Mouse (Mus musculus): ENCODE data around the gene Nploc4. TPM values are rescaled to one million over a fixed set of nuclear protein-coding genes. Genes with fewer than 3 reads are reported as not detected.

Gene Nploc4
- polyA plus RNA-seq, 3 experiments from 2014 or later: 8.6 to 12.4 (median 11.0) TPM

Other genes starting within 250 kb of the Nploc4 start
- not detected for gene Bahcc1, start 204.8 kb downstream of the Nploc4 start, polyA plus RNA-seq (2017; shearing (Covaris generic))
- 1,000 to 10,000 TPM; 2,239 to 4,634 (median 2,897) TPM for gene Actg1, start 89.2 kb downstream of the Nploc4 start, polyA plus RNA-seq (2017; shearing (Covaris generic))
- gene Fscn2, start 76.2 kb downstream of the Nploc4 start, polyA plus RNA-seq (2017; shearing (Covaris generic)): under 1 TPM in 1 of 3 experiments, not detected in 2; 0.98 TPM
- gene Faap100, start 58.9 kb downstream of the Nploc4 start, polyA plus RNA-seq (2017; shearing (Covaris generic)): 10 to 100 TPM; 15.9 to 23.1 (median 17.9) TPM
- gene Tspan10, start 4.9 kb upstream of the Nploc4 start, polyA plus RNA-seq (2017; shearing (Covaris generic)): under 1 TPM in 1 of 3 experiments, not detected in 2; 0.28 TPM
- under 1 TPM in 2 of 3 experiments, not detected in 1; 0.15 to 0.56 TPM for gene Pde6g, start 15.8 kb upstream of the Nploc4 start, polyA plus RNA-seq (2017; shearing (Covaris generic))
- gene Oxld1, start 20.4 kb upstream of the Nploc4 start, polyA plus RNA-seq (2017; shearing (Covaris generic)): 1 to 10 TPM; 4.8 to 6.8 (median 5.1) TPM
- 10 to 100 TPM; 17.8 to 26.0 (median 17.9) TPM for gene Ccdc137, start 20.4 kb upstream of the Nploc4 start, polyA plus RNA-seq (2017; shearing (Covaris generic))
- 10 to 100 TPM; 28.8 to 39.7 (median 33.1) TPM for gene Arl16, start 29.9 kb upstream of the Nploc4 start, polyA plus RNA-seq (2017; shearing (Covaris generic))
- gene Mrpl12, start 46.9 kb upstream of the Nploc4 start, polyA plus RNA-seq (2017; shearing (Covaris generic)): 10 to 100 TPM; 54.6 to 78.9 (median 73.0) TPM
- gene Slc25a10, start 54.1 kb upstream of the Nploc4 start, polyA plus RNA-seq (2017; shearing (Covaris generic)): 10 to 100 TPM; 12.4 to 14.3 (median 12.7) TPM
- gene Gcgr, start 93.0 kb upstream of the Nploc4 start, polyA plus RNA-seq (2017; shearing (Covaris generic)): not detected
- 100 to 1,000 TPM in 2 of 3 experiments, 10 to 100 TPM in 1; 93.4 to 136 (median 107) TPM for gene Mcrip1, start 112.0 kb upstream of the Nploc4 start, polyA plus RNA-seq (2017; shearing (Covaris generic))
- not detected for gene Ppp1r27, start 113.4 kb upstream of the Nploc4 start, polyA plus RNA-seq (2017; shearing (Covaris generic))
- 100 to 1,000 TPM; 135 to 164 (median 149) TPM for gene P4hb, start 135.5 kb upstream of the Nploc4 start, polyA plus RNA-seq (2017; shearing (Covaris generic))
- 100 to 1,000 TPM; 624 to 862 (median 685) TPM for gene Arhgdia, start 143.9 kb upstream of the Nploc4 start, polyA plus RNA-seq (2017; shearing (Covaris generic))
- gene Alyref, start 160.7 kb upstream of the Nploc4 start, polyA plus RNA-seq (2017; shearing (Covaris generic)): 10 to 100 TPM; 15.8 to 76.9 (median 47.7) TPM
- gene Anapc11, start 160.7 kb upstream of the Nploc4 start, polyA plus RNA-seq (2017; shearing (Covaris generic)): 100 to 1,000 TPM; 110 to 147 (median 129) TPM
- gene Npb, start 170.8 kb upstream of the Nploc4 start, polyA plus RNA-seq (2017; shearing (Covaris generic)): 1 to 10 TPM in 1 of 3 experiments, under 1 TPM in 1, not detected in 1; 0.67 to 1.4 TPM
- gene Pcyt2, start 180.2 kb upstream of the Nploc4 start, polyA plus RNA-seq (2017; shearing (Covaris generic)): 100 to 1,000 TPM in 2 of 3 experiments, 10 to 100 TPM in 1; 66.1 to 124 (median 113) TPM
- gene Sirt7, start 187.5 kb upstream of the Nploc4 start, polyA plus RNA-seq (2017; shearing (Covaris generic)): 10 to 100 TPM; 55.1 to 61.4 (median 60.4) TPM
- gene Mafg, start 195.9 kb upstream of the Nploc4 start, polyA plus RNA-seq (2017; shearing (Covaris generic)): 10 to 100 TPM; 15.3 to 15.8 (median 15.5) TPM
- gene Pycr1, start 206.1 kb upstream of the Nploc4 start, polyA plus RNA-seq (2017; shearing (Covaris generic)): 1 to 10 TPM in 1 of 3 experiments, under 1 TPM in 1, not detected in 1; 0.86 to 1.7 TPM
- not detected for gene Myadml2, start 210.4 kb upstream of the Nploc4 start, polyA plus RNA-seq (2017; shearing (Covaris generic))
- not detected for gene Notum, start 223.5 kb upstream of the Nploc4 start, polyA plus RNA-seq (2017; shearing (Covaris generic))
- gene Aspscr1, start 235.3 kb upstream of the Nploc4 start, polyA plus RNA-seq (2017; shearing (Covaris generic)): 100 to 1,000 TPM in 1 of 3 experiments, 10 to 100 TPM in 2; 79.4 to 107 (median 86.2) TPM

Measured in inflammation-experienced regulatory T-cells, adult 6 months (primary cell).